Mouse (Mus musculus): ENCODE results near the gene Lman2. TPM values are rescaled to one million over a fixed set of nuclear protein-coding genes. Genes with fewer than 3 reads are reported as not detected.

The Lman2 gene
- polyA plus RNA-seq, 1 experiment, result 43.7 TPM

DNA sequence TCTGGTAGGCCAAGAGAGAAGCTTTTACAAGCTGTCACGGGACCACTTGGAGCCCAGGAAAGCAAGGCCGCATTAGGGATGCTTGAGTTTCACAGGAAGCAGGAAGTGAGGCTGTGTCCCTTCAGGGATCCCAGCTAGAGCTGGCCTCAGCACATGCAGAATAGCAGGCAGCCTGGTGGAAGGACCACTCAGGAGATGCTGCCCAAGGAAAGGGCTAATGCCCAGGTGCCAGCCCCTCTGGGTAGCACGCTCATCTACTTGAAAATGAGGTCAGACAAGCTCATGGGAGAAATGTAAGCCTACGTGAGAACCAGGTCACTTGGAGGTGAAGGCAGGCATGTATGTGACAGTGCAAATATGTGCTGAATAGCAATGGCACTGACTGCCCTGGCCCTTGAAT, 35.4 kb downstream of the Lman2 start:
- H3K27ac ChIP-seq (ENCODE audit: control insufficient read depth, insufficient read depth, low read depth, low read length), result no peak overlapping the region
- no peak overlapping the region for H3K4me3 ChIP-seq (ENCODE audit: control insufficient read depth, low read depth, low read length)
- H3K27me3 ChIP-seq (ENCODE audit: control insufficient read depth, insufficient read depth, low read length), result no peaks in the 10 kb centered on the region
- H3K4me1 ChIP-seq (ENCODE audit: control insufficient read depth, insufficient read depth, low read length), result peaks cover 17% of the 10 kb centered on the region
- TF ChIP-seq POLR2A (IDR thresholded peaks at IDR 0.05; ENCODE audit: control insufficient read depth, low read depth, low read length) (no peak), CTCF (IDR thresholded peaks at IDR 0.05; ENCODE audit: control insufficient read depth, insufficient read depth, insufficient replicate concordance, low read depth, low read length) (no peak)
- H3K36me3 ChIP-seq (ENCODE audit: control insufficient read depth, insufficient read depth, low read length), result no peaks in the 10 kb centered on the region

DNA sequence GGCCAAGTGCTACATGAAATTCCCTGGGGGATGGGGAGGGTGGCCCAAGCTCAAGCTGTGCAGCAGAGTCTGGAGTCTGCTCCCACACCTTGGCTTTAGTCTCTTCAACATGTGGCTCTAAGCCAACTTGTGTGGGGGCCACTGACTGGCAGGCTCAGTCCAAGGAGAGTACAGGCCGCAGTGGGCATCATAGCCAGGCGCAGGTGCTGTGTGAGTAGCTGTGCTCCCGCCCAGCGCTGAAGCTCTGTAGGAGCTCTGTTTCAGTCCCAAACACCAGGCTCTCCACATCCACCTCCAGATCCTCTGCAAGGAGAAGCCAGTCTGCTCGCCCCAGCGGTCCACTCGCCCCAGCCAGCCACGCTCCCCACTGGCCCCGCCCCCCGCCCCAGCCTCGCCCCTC, 37.0 kb downstream of the Lman2 start:
- Histone ChIP-seq H3K36me3 (ENCODE audit: control insufficient read depth, insufficient read depth, low read length) (no peaks in the 10 kb centered on the region), H3K27me3 (ENCODE audit: control insufficient read depth, insufficient read depth, low read length) (no peaks in the 10 kb centered on the region), H3K27ac (ENCODE audit: control insufficient read depth, insufficient read depth, low read depth, low read length) (no peak overlapping the region), H3K4me3 (ENCODE audit: control insufficient read depth, low read depth, low read length) (no peak overlapping the region), H3K4me1 (ENCODE audit: control insufficient read depth, insufficient read depth, low read length) (peaks cover 21% of the 10 kb centered on the region)
- TF ChIP-seq POLR2A (IDR thresholded peaks at IDR 0.05; ENCODE audit: control insufficient read depth, low read depth, low read length) (no peak), CTCF (IDR thresholded peaks at IDR 0.05; ENCODE audit: control insufficient read depth, insufficient read depth, insufficient replicate concordance, low read depth, low read length) (no peak)

DNA sequence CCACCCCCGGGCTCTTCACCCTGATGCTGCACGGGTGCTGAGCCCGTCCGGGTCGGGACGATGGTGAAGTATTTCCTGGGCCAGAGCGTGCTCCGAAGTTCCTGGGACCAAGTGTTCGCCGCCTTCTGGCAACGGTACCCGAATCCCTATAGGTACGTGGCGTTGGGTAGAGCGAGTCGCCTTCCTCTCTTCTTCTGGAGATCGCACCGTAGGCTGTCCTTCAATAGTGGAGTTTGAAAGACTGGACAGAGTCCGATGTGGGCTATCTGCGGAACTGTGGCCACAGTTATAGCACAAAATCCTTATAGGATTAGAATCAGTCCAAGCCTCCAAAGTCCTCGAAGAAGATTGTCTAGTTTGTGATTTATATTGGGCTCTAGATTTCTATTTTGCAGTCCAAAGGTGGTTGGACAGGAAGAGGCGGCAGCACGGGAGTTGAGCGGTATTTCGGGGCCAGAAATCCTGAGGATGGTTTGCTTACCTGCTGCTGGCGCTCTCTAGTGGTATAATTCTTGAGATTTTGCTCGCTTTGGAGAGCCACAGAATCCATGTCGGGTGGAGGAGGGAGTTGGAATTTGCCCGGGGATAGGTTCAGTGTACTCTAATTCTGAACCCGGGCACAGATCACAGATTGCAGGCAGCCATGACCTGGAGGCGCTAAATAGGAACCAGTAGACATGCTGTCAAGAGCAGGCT, 40.3 kb downstream of the Lman2 start:
- H3K27me3 ChIP-seq (ENCODE audit: control insufficient read depth, insufficient read depth, low read length), result no peaks in the 10 kb centered on the region
- peaks cover 11% of the 10 kb centered on the region for H3K4me1 ChIP-seq (ENCODE audit: control insufficient read depth, insufficient read depth, low read length)
- no peaks in the 10 kb centered on the region for H3K36me3 ChIP-seq (ENCODE audit: control insufficient read depth, insufficient read depth, low read length)
- H3K27ac ChIP-seq (ENCODE audit: control insufficient read depth, insufficient read depth, low read depth, low read length), result peak overlapping the region; percentile 74
- H3K4me3 ChIP-seq (ENCODE audit: control insufficient read depth, low read depth, low read length), result peak overlapping the region; percentile 92
- TF ChIP-seq CTCF (IDR thresholded peaks at IDR 0.05; ENCODE audit: control insufficient read depth, insufficient read depth, insufficient replicate concordance, low read depth, low read length) (no peak), POLR2A (IDR thresholded peaks at IDR 0.05; ENCODE audit: control insufficient read depth, low read depth, low read length) (no peak)

DNA sequence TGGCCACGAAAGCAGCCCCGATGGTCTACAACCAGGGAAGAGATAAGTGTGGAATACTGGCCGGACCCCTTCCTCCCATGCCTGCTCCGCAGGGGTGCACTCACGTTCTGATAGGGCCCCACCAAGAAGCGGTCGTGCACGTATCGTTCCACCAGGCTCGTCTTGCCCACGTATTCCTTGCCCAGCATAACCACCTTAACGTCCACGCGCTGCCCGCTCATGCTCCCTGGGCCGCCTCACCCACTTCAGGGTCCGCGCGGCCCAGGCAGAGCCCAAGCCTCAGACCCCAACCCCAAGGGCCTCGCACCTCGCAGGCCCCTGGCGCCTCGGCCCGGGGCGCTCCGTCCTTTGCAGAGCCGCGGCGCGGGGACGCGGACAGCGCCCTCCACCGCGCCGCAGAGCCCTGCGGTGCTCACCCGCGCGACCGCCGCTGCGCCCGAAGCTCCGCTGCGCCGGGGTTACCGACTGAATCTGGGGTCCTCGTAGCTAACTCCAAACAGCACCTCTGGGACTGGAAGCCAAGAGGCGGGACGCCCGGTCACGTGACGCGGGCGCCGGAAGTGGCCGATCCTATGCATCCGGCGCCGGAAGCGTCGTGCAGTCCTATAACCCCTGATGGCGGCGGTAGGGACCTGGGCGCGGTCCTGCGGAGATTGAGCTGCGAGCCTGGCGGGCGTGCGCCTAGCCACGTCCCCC, 41.0 kb downstream of the Lman2 start, which contains the start of gene Rab24:
Rab24 (minus strand) TSS at position 513 of the 696 bp plus-strand sequence.
- Histone ChIP-seq H3K4me3 (ENCODE audit: control insufficient read depth, low read depth, low read length) (peak within 1 kb of the TSS; percentile 92), H3K27me3 (ENCODE audit: control insufficient read depth, insufficient read depth, low read length) (no peaks in the 10 kb centered on the region), H3K27ac (ENCODE audit: control insufficient read depth, insufficient read depth, low read depth, low read length) (peak within 1 kb of the TSS; percentile 83), H3K36me3 (ENCODE audit: control insufficient read depth, insufficient read depth, low read length) (no peaks in the 10 kb centered on the region), H3K4me1 (ENCODE audit: control insufficient read depth, insufficient read depth, low read length) (peaks cover 11% of the 10 kb centered on the region)
- TF ChIP-seq POLR2A (IDR thresholded peaks at IDR 0.05; ENCODE audit: control insufficient read depth, low read depth, low read length), result peak; percentile 69
- TF ChIP-seq CTCF (IDR thresholded peaks at IDR 0.05; ENCODE audit: control insufficient read depth, insufficient read depth, insufficient replicate concordance, low read depth, low read length), result no peak

DNA sequence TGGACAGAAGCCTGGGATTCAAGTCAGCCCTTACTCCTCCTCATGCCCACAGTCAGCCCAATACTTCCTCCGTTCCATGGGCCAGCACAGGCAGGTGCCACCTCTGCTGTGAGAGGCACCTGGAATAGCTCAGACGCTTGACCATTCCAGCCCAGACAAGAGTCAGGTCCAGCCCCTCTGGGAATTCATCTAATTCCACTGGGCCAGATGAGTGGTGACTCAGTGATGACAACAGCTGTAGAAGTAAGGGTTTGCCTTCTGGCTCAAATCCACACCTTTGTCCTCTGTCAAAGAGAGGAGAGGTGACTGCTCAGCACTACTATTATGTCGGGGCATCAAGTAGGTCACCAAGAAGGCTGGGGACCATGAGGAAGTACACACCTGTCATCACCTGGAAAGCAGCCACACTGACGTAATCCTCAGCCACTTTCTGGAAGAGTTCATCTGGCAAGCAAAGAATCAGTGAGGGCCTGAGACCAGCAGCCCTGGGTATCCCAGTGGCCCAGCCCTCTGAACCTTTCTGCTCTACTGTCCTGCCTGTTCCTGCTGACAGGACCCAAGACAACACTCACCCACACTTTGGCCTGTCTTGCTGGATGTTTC, 42.6 kb downstream of the Lman2 start, which contains the start of gene Prelid1:
Prelid1 (plus strand) TSS at position 570 of the 603 bp plus-strand sequence.
- H3K4me1 ChIP-seq (ENCODE audit: control insufficient read depth, insufficient read depth, low read length), result peaks cover 11% of the 10 kb centered on the region
- H3K27ac ChIP-seq (ENCODE audit: control insufficient read depth, insufficient read depth, low read depth, low read length), result peak within 1 kb of the TSS; percentile 83
- no peaks in the 10 kb centered on the region for H3K27me3 ChIP-seq (ENCODE audit: control insufficient read depth, insufficient read depth, low read length)
- TF ChIP-seq CTCF (IDR thresholded peaks at IDR 0.05; ENCODE audit: control insufficient read depth, insufficient read depth, insufficient replicate concordance, low read depth, low read length) (no peak), POLR2A (IDR thresholded peaks at IDR 0.05; ENCODE audit: control insufficient read depth, low read depth, low read length) (no peak)
- H3K4me3 ChIP-seq (ENCODE audit: control insufficient read depth, low read depth, low read length), result peak within 1 kb of the TSS; percentile 92
- no peaks in the 10 kb centered on the region; the same call in 1 of the 2 replicates for H3K36me3 ChIP-seq (ENCODE audit: control insufficient read depth, insufficient read depth, low read length)

DNA sequence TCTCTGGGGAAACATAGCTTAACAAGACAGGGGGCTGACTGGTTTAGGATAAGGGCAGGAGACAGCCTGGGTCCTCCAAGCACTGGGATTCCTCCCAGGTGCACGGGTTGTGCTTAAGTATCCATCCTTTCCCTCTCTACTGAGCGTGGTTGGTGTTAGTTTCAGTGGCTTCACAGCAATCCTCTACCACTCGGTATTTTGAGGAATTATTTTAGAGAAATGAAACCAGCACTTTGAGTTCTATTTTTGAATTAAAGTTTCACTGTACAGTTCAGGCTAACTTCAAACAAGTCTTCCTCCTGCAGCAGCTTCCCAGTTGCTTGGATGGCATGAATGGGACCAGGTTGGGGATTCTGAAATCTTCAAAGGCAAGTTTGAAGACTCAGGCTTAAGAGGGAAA, 44.2 kb downstream of the Lman2 start:
- H3K4me3 ChIP-seq (ENCODE audit: control insufficient read depth, low read depth, low read length), result no peak overlapping the region
- peaks cover under 1% of the 10 kb centered on the region for H3K36me3 ChIP-seq (ENCODE audit: control insufficient read depth, insufficient read depth, low read length)
- no peak overlapping the region for H3K27ac ChIP-seq (ENCODE audit: control insufficient read depth, insufficient read depth, low read depth, low read length)
- TF ChIP-seq POLR2A (IDR thresholded peaks at IDR 0.05; ENCODE audit: control insufficient read depth, low read depth, low read length) (no peak), CTCF (IDR thresholded peaks at IDR 0.05; ENCODE audit: control insufficient read depth, insufficient read depth, insufficient replicate concordance, low read depth, low read length) (no peak)
- no peaks in the 10 kb centered on the region for H3K27me3 ChIP-seq (ENCODE audit: control insufficient read depth, insufficient read depth, low read length)
- peaks cover 11% of the 10 kb centered on the region for H3K4me1 ChIP-seq (ENCODE audit: control insufficient read depth, insufficient read depth, low read length)

DNA sequence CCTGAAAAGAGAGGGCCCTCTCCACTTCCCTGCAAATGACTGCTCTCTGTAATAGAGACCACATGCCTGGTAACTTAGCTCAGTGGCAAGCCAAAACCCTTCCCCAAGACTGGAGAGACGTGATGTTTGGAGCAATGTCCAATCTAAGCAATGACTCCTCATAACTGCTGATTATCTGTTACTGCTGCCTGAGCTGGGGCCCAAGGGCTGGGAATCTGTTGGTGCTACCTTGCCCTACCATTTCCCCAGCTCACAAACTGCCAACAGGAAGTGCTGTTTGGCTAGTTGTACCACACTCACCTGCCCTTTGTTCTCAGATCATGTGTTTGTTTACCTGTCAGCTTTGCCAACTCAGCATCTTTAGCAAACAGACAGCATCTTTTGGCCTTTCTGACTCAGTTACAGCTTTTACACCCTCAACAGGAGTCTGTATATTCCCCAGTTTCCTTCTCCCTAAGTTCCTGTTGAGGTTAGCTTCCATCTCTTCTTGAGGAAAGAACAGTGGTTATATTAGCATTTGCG, 47.6 kb downstream of the Lman2 start:
- Histone ChIP-seq H3K27ac (ENCODE audit: control insufficient read depth, insufficient read depth, low read depth, low read length) (no peak overlapping the region; the same call in 1 of the 2 replicates), H3K4me1 (ENCODE audit: control insufficient read depth, insufficient read depth, low read length) (no peaks in the 10 kb centered on the region), H3K4me3 (ENCODE audit: control insufficient read depth, low read depth, low read length) (no peak overlapping the region), H3K36me3 (ENCODE audit: control insufficient read depth, insufficient read depth, low read length) (peaks cover 6% of the 10 kb centered on the region), H3K27me3 (ENCODE audit: control insufficient read depth, insufficient read depth, low read length) (no peaks in the 10 kb centered on the region)
- TF ChIP-seq CTCF (IDR thresholded peaks at IDR 0.05; ENCODE audit: control insufficient read depth, insufficient read depth, insufficient replicate concordance, low read depth, low read length) (no peak), POLR2A (IDR thresholded peaks at IDR 0.05; ENCODE audit: control insufficient read depth, low read depth, low read length) (no peak)

Measured in testis, adult 2 months (tissue).